Mouse (Mus musculus) thymus, postnatal 36 days (tissue): ENCODE data around the gene Ano8.
A peak's percentile ranks its signal among the peaks of the same experiment; 100 is the strongest.

Source experiments
- DNase-seq, 2 experiments: peaks; one replicate each; pipeline ENCODE4 v3.0.0; 2022; ENCODE audit warnings: mixed read lengths in 2 of 2

The Ano8 gene

GRCm38 (mm10) chr8:71498816-71499690 is 13.3 kb upstream of the Ano8 start:
- DNase-seq: no peak

- DNase-seq: no peak
These were observed 12.2 kb upstream of the Ano8 start for GRCm38 (mm10) chr8:71497881-71498501.

DNA sequence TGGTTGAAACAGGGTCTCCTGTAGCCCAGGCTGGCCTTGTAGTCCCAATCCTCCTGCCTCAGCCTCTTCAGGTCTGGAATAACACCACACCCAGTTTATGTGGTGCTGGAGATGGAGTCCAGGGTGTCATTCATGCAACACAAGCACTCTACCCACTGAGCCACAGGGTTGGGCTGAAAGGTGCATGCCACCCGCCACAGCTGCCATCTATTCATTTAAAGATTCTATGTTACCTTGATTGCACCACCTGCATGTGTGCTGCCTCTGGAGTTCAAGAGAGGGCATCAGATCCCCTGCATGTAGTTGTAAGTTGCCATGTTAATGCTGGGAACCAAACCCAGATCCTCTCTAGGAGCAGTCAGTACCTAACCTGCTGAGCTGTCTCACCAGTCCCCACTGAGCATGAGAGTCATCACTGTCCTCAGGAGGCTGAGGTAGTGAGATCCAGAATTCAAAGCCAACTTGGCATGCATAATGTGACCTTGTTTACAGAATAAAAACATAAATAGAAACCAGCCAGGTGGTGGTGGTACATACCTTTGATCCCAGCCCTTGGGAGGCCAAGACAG is 11.4 kb upstream of the Ano8 start:
- DNase-seq: no peak

GRCm38 (mm10) chr8:71496481-71496880 is 10.7 kb upstream of the Ano8 start:
- DNase-seq: no peak

DNA sequence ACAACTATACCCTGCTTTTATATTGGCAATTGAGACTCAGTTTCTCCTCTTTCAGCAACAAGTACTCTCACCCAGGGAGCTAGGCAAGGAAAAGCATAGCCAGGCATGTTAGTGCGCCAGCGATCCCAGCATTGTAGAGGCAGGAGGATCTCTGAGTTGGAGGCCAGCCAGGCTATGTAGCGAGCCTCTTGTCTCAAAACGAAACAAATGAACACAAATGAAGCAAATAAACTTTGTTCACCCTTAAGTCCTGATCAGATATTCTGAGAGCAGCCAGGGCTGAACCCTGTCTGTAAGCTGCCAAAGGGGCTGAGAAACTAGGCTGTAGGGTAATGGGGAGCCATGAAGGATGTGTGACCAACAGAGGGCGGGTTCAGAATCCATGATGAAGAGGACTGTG is 10.0 kb upstream of the Ano8 start:
- DNase-seq: no peak

GRCm38 (mm10) chr8:71495039-71495438 is 9.3 kb upstream of the Ano8 start:
- peak; percentile 76 to 77 for DNase-seq

DNA sequence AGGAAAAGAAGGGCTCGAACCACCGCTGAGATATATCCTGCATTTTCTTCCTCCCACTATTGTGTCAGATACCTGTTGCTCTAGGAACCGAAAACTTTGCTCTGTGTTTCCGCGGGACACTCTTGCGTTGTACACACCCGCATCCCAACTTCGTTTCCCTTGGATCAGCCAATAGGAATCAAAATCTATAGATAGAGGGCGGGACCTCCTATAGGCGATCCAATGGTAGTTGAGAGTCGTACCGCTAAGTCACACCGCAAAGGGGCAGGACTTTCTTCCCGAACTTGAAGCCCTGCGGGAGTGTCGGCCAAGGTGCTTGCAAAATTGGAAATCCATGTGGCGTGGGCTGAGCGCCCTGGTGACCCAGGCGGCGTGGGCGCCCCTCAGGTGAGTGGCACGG is 2.7 kb upstream of the Ano8 start:
- DNase-seq: peak; percentile 86

DNA sequence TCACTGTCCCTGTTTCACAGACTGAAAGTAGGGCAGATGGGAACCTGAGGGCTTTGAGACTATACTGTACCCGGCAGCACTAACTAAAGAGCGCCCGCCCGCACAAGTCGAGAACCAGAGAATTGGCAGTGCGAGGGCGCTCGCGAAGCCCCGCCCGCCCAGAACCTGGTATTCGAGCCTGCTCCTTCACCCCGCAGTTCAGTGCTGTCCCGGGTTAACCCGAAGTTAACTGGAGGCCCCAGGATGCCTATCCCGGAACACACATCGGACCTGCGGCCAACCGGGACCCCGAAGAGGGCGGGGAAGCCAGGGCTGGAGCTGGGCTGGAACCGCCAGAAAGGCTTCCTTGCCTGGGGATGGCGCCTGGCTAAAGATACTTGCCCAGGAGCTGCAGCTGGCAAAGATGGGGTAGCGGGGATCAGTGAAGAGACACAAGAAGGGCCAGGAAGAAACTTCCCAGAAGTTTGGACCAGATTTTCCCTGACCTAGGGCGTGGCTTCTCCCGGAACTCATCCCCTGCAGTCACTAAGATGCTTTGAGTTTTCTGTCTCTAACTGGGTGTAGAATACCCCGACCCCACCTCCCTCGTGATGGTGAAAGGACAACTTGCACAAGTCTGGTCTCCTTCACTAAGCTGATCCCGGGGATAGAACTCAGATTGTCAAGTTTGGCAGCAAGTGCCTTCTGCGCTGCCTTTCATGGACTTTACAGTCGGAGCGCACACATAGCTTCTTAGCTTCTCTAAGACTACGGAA is 2.1 kb upstream of the Ano8 start, which contains the start of gene Gtpbp3:
TSS of gene Gtpbp3 (plus strand) at position 413 of the 755 bp plus-strand sequence.
- peak; percentile 80 to 83 for DNase-seq

- no peak for DNase-seq
These were observed 370 bp upstream of the Ano8 start for GRCm38 (mm10) chr8:71486136-71486529.

- peak in 1 of 2 experiments; percentile 19 for DNase-seq
These were observed 1.0 kb downstream of the Ano8 start for GRCm38 (mm10) chr8:71484736-71485135.

GRCm38 (mm10) chr8:71483932-71484331 is 1.8 kb downstream of the Ano8 start:
- peak; percentile 56 for DNase-seq

DNA sequence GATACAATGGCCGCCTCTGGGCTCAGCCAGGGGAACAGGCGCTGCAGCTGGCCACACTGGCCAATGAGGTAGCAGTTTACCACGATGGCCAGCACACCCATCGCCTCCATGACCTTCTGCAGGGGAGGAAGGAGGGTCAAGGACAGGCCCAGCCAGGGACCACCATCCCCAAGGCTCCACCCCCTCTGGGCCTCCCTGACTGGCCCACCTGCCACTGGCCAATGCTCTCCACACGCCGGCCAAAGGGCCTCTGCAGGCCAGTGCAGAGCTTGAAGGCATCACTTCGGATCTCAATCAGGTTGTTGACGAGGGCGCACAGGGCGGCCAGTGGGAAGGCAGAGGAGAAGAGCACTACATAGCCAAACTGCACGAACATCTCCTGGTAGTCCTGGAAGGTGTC is 6.8 kb downstream of the Ano8 start:
- no peak for DNase-seq

DNA sequence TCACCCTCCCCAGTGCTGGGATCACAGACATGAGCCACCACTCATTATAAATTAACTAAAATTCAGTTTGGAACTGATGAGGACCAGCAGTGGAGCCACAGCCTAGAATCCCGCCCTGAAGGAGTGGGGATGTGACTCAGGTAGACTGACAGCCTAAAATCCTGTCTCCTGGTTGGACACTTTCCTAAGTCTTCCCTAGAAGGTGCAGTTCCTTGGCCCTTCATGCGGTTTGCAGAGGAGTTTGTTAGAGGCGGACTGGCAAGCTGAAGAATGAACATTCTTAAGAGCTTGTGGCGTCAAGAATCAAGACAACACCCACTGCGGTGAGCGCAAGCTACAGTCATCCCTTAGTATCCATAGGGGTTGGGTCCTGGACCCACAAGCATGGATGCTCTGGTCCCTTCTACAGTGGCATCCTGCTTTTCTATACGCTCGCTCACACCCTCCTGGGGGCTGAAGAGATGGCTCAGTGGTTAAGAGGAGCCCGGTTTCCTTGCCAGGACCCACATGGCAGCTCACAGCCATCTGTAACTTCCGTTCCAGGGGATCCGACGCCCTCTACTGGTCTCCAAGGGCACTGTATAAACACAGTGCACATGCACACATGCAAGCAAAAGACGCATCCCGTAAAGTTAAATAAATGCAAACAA is 8.4 kb downstream of the Ano8 start:
- no peak for DNase-seq

- peak; percentile 83 to 86 for DNase-seq
These were observed 9.4 kb downstream of the Ano8 start for GRCm38 (mm10) chr8:71476099-71476940.

- DNase-seq: no peak
These were observed 10.1 kb downstream of the Ano8 start for GRCm38 (mm10) chr8:71475702-71476075.

DNA sequence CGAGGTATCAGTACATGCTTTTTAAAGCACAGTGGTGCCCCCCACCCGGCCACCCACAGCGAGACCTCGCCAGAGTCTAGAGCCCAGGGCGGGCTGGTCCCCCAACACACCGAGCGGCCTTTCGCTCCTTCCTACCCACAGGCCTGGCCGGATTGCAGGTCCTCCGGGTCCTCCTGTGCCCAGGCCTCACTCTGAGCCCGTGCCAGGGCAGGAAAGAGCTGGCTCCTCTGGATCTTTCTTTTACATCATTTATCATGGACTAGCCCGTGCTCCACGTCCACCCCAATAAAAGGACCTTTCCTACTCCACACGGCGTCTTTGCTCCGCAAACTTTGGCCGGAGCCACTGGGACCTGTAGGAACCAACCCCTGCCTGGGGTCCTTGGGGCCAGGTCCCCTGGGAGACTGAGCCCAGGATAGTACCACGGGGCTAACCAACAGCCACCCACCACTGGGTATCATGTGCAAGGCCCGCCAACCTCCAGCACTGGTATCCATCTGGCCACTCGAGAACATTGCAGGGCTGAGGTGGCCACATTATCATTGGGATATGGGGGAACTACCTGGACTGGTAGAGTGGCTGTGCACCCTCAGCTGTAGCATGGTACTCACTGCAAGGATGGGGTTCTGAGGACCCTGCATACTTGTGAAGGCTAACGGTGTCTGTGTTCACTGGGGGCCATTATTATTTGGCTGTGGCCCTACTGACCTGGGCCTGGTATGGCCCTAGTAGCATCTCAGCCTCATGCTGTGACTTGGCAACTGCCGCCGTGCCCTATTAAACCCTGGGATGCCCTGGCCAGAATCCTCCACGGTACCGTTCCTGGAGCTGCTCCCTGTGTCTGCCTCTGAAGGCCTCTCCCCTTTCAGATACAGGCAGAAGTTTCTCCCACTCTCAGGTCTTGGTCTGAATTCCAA is 10.7 kb downstream of the Ano8 start:
- DNase-seq: no peak

- DNase-seq: no peak
These were observed 11.4 kb downstream of the Ano8 start for GRCm38 (mm10) chr8:71474344-71474743.

- DNase-seq: no peak
These were observed 13.0 kb downstream of the Ano8 start for GRCm38 (mm10) chr8:71472601-71473386.

DNA sequence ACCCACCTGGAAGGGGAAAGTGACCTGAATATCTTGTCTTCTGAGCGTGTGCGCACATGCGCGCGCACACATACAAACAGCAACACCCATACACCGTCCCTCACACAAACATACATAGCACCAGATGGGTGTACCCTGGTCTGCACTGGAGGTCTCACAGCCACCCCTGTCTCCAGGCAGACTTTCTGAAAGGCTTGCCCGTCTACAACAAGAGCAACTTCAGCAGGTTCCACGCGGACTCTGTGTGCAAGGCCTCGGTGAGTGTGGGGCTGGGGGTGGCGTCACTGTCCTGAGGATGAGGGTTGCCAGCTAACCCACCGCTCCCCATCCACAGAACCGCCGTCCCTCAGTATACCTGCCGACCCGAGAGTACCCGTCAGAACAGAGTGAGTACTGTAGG is 13.9 kb downstream of the Ano8 start:
- no peak for DNase-seq

DNA sequence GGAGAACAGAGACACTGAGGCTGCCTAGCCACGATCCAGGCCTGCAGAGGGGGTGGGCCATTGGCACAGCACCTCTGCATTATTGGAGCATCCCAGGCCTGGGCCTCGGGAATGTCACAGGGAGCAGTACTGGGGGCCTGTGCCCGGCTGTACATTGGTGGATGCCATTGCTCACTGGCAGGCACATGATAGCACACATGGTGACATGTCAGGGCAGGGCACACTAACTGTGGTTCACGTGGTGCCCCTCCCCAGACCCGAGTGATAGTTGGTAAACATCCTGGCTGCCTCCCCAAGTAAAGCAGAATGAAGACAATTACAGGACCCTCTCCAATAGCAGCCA is 14.9 kb downstream of the Ano8 start:
- DNase-seq: no peak
